Mouse (Mus musculus): ENCODE data around the gene Dpp6. TPM values are rescaled to one million over a fixed set of nuclear protein-coding genes. Genes with fewer than 3 reads are reported as not detected.

The Dpp6 gene
- 75.8 and 88.3 TPM in 2 replicates for polyA plus RNA-seq (2015; fragmentation: Nextera tagmentation; extraction: Ambion mirVana)

DNA sequence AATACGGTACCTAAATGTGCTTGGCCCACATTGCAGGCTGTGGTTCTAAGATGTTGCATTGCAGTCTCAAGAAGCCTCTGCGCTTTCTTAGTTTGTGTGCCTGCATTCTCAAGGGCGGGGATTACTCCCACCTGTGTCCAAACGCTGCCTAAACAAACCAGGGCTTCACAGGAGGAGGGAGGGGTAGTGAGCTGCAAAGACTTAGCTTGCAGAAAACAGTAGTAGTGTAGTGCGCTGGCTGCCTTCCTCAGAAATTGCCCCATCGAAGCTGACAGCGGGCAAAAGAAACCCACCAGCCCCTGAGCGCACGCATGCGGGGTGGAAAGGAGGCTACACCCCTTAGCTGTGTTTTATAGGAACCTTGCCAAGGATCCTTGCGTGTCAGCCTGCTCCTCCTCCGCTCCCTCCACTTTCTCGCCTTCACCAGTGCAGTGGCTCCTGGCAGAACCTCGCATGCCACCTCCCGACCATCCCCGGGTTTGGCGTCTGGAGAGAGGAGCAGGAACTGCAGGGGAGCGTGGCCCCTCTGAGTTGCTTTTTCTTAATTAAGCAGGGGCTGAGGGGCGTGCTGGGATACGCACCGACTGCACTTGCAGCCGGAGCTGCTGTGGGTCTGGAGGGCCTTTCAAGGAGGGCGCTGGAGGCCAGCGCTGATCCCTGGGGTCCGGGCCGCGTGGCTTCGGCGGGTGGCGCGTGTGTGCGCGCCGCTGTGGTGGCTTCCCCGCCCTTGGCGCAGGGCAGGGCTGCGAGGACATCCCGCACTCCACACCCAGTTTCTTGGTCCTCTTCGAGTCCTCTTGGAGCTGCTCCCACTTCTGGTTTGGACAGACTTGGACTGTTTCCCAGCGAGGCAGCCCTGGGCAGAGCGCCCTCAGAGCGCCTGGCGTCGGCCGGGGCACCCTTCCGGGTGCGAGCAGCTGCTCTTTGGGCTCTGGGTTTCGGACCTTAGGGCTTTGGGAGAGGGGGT is at the start of gene Dpp6:
TSS of gene Dpp6 (plus strand) at position 229 of the 967 bp plus-strand sequence.
- Histone ChIP-seq H3K27me3 (replicated peaks) (peaks cover 25% of the 10 kb centered on the region), H3K4me3 (replicated peaks) (peak within 1 kb of the TSS; percentile 52), H3K9ac (replicated peaks) (peak within 1 kb of the TSS; percentile 43), H3K27ac (replicated peaks) (no peak within 1 kb of the TSS), H3K4me1 (peaks cover 17% of the 10 kb centered on the region), H3K9me3 (replicated peaks) (no peaks in the 10 kb centered on the region), H3K36me3 (no peaks in the 10 kb centered on the region), H3K4me2 (peak within 1 kb of the TSS; percentile 96)
- WGBS: 3% methylated on average over 48 of the region's 48 CpGs
- ATAC-seq (ENCODE audit: low FRiP score): peak; percentile 86

DNA sequence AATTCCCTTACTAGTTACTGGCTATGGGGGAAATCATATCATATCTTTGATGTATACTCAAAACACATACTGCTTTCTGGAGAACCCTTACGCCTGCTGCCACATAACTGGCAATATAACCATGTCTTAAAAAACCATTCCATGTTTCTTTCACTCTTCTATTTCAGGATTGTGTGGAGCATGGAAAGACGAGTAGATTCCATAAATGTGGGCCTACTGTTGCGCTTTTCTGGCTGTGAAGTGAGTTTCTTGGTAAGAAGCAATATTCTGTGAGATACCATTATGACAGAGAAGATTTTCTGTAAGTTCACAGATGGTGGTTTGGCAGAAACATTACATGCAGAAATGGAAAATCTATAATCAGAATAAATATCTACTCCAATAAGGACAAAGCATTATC is 33.0 kb upstream of the Dpp6 start:
- Histone ChIP-seq H3K4me1 (no peaks in the 10 kb centered on the region), H3K27ac (replicated peaks) (no peak overlapping the region), H3K4me2 (no peak overlapping the region), H3K9ac (replicated peaks) (no peak overlapping the region), H3K36me3 (no peaks in the 10 kb centered on the region), H3K27me3 (replicated peaks) (no peaks in the 10 kb centered on the region), H3K9me3 (replicated peaks) (no peaks in the 10 kb centered on the region), H3K4me3 (replicated peaks) (no peak overlapping the region)
- ATAC-seq (ENCODE audit: low FRiP score): no peak
- WGBS: 87% methylated on average over 3 of the region's 3 CpGs

DNA sequence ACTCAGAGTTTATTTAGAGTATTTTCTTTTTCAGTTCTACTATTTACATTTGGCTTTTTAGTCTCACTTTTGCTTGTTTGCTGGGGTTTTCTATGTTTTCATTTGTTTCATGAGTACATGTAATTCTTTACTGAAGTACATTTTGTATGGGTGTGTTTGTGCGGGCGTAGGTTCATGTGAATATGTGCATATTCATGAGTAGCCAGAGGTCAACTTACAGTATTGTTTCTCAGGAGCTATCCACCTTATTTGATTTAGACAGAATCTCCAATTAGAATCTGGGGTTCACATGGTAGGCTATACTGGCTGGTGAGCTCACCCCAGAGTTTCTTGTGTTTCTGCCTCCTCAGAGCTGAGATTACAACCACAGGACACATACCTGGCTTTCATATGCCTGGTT is 21.5 kb upstream of the Dpp6 start:
- 97% methylated on average over 2 of the region's 2 CpGs for WGBS

GRCm38 (mm10) chr5:26835972-26836371 is 19.0 kb downstream of the Dpp6 start:
- no peaks in the 10 kb centered on the region for H3K4me1 ChIP-seq
- H3K9me3 ChIP-seq (replicated peaks): no peaks in the 10 kb centered on the region
- no peak overlapping the region for H3K27ac ChIP-seq (replicated peaks)
- no peak overlapping the region for H3K9ac ChIP-seq (replicated peaks)
- H3K4me2 ChIP-seq: no peak overlapping the region
- ATAC-seq (ENCODE audit: low FRiP score): no peak
- no peak overlapping the region for H3K4me3 ChIP-seq (replicated peaks)
- no peaks in the 10 kb centered on the region for H3K36me3 ChIP-seq
- 95% methylated on average over 1 of the region's 1 CpGs for WGBS
- no peaks in the 10 kb centered on the region for H3K27me3 ChIP-seq (replicated peaks)

More for the DNA sequence above, 21.5 kb upstream of the Dpp6 start:
- no peaks in the 10 kb centered on the region for H3K9me3 ChIP-seq (replicated peaks)
- H3K36me3 ChIP-seq: no peaks in the 10 kb centered on the region
- H3K4me3 ChIP-seq (replicated peaks): no peak overlapping the region
- no peak for ATAC-seq (ENCODE audit: low FRiP score)
- no peak overlapping the region for H3K4me2 ChIP-seq
- H3K27me3 ChIP-seq (replicated peaks): no peaks in the 10 kb centered on the region
- no peaks in the 10 kb centered on the region for H3K4me1 ChIP-seq
- H3K27ac ChIP-seq (replicated peaks): no peak overlapping the region
- no peak overlapping the region for H3K9ac ChIP-seq (replicated peaks)

DNA sequence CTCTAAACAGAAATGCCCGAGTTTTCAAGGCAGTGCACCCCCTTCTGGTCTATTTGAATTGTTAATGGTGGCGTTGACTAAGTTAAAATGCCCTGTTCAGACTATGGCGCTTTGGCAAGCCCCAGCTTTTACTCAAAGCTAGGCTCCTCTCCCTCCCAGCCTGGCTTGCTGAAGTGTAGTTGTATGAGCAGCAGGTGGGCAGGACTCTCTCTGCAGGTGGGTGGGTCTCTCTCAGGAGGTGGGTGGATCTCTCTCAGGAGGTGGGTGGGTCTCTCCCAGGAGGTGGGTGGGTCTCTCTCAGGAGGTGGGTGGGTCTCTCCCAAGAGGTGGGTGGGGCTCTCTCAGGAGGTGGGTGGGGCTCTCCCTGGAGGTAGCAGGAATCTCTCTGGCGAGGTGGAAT is 24.1 kb downstream of the Dpp6 start:
- Histone ChIP-seq H3K27ac (replicated peaks) (no peak overlapping the region), H3K4me1 (no peaks in the 10 kb centered on the region), H3K27me3 (replicated peaks) (no peaks in the 10 kb centered on the region), H3K4me3 (replicated peaks) (no peak overlapping the region), H3K9ac (replicated peaks) (no peak overlapping the region), H3K4me2 (no peak overlapping the region), H3K9me3 (replicated peaks) (no peaks in the 10 kb centered on the region), H3K36me3 (no peaks in the 10 kb centered on the region)
- ATAC-seq (ENCODE audit: low FRiP score): no peak
- 32% methylated on average over 4 of the region's 4 CpGs for WGBS

DNA sequence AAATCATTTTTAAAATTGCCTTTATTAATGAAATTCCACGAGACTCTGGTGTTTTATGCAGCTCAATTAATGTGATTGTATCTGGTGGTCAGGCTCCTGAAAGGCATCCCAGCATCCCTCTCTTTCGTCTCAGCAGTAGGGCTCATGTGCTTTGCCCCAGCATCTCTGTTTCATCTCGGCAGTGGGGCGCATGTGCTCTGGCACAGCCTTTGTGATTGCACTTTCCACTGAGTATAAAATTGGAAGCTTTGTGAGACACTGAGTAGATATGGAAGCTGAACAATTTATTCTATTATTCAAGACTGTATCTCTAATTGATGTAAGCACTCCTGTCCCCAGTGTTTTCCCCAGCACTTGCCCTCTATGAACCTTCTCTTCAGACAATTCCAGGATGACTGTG is 37.7 kb downstream of the Dpp6 start:
- Histone ChIP-seq H3K27ac (replicated peaks) (no peak overlapping the region), H3K36me3 (no peaks in the 10 kb centered on the region), H3K9me3 (replicated peaks) (no peaks in the 10 kb centered on the region), H3K4me3 (replicated peaks) (no peak overlapping the region), H3K4me1 (no peaks in the 10 kb centered on the region), H3K4me2 (no peak overlapping the region), H3K9ac (replicated peaks) (no peak overlapping the region), H3K27me3 (replicated peaks) (no peaks in the 10 kb centered on the region)
- WGBS: 64% methylated on average over 4 of the region's 4 CpGs
- ATAC-seq (ENCODE audit: low FRiP score): no peak

GRCm38 (mm10) chr5:26875449-26875848 is 58.4 kb downstream of the Dpp6 start:
- Histone ChIP-seq H3K27ac (replicated peaks) (no peak overlapping the region), H3K9ac (replicated peaks) (no peak overlapping the region), H3K4me2 (no peak overlapping the region), H3K4me3 (replicated peaks) (no peak overlapping the region), H3K4me1 (no peaks in the 10 kb centered on the region), H3K27me3 (replicated peaks) (no peaks in the 10 kb centered on the region), H3K9me3 (replicated peaks) (no peaks in the 10 kb centered on the region), H3K36me3 (no peaks in the 10 kb centered on the region)
- no peak for ATAC-seq (ENCODE audit: low FRiP score)

GRCm38 (mm10) chr5:26887496-26887895 is 70.5 kb downstream of the Dpp6 start:
- Histone ChIP-seq H3K9me3 (replicated peaks) (no peaks in the 10 kb centered on the region), H3K27me3 (replicated peaks) (no peaks in the 10 kb centered on the region), H3K36me3 (no peaks in the 10 kb centered on the region), H3K4me1 (no peaks in the 10 kb centered on the region), H3K4me3 (replicated peaks) (no peak overlapping the region), H3K27ac (replicated peaks) (no peak overlapping the region), H3K9ac (replicated peaks) (no peak overlapping the region), H3K4me2 (no peak overlapping the region)
- ATAC-seq (ENCODE audit: low FRiP score): no peak
- 71% methylated on average over 1 of the region's 1 CpGs for WGBS

DNA sequence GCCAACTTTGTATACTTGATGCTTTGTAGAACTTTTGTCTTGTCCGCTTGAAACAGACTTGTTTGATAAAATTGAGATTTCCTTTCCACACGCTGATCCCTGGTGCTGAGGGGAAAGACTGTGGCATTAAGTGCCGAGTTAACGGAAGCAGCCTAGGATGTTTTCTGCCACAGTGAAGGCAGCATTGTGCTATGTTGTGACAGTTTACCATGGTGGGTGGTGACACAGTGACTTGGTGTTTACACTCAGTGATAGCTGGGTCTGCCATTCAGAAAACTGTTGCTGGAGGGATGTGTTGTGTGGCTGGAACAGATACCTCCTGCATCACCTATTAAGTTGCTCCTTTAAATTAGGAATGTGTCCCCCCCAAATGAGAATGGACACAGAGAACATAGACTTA is 71.1 kb downstream of the Dpp6 start:
- Histone ChIP-seq H3K27me3 (replicated peaks) (no peaks in the 10 kb centered on the region), H3K4me2 (no peak overlapping the region), H3K4me3 (replicated peaks) (no peak overlapping the region), H3K4me1 (no peaks in the 10 kb centered on the region), H3K9ac (replicated peaks) (no peak overlapping the region), H3K36me3 (no peaks in the 10 kb centered on the region), H3K27ac (replicated peaks) (no peak overlapping the region), H3K9me3 (replicated peaks) (no peaks in the 10 kb centered on the region)
- ATAC-seq (ENCODE audit: low FRiP score): no peak
- WGBS: 88% methylated on average over 4 of the region's 4 CpGs

GRCm38 (mm10) chr5:26894346-26894745 is 77.3 kb downstream of the Dpp6 start:
- Histone ChIP-seq H3K27me3 (replicated peaks) (no peaks in the 10 kb centered on the region), H3K36me3 (no peaks in the 10 kb centered on the region), H3K9ac (replicated peaks) (no peak overlapping the region), H3K4me3 (replicated peaks) (no peak overlapping the region), H3K4me1 (no peaks in the 10 kb centered on the region), H3K4me2 (no peak overlapping the region), H3K9me3 (replicated peaks) (no peaks in the 10 kb centered on the region), H3K27ac (replicated peaks) (no peak overlapping the region)
- 23% methylated on average over 3 of the region's 3 CpGs for whole genome bisulfite sequencing
- ATAC-seq (ENCODE audit: low FRiP score): no peak

DNA sequence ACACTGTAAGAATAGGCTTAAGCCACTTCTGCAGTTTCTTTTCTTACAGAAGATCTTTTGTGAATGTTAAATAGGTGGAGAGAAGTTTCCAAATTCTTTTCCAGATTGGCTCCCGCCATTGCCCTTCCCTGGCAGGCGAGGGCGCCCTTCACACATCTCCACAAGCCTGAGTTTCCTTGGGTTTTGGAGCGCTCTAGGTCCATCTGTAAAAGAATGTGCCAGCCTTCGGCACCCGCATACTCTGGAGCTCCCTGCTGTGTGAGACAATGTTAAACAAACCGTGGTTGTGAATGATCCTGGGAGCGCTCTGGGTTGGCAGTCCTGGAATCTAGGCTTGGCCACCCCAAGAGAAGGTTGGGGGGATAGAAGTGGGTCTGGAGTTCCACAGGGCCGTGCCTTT is 86.8 kb downstream of the Dpp6 start:
- Histone ChIP-seq H3K27ac (replicated peaks) (peak overlapping the region; percentile 81), H3K4me2 (peak overlapping the region; percentile 71), H3K4me1 (peaks cover 44% of the 10 kb centered on the region), H3K9ac (replicated peaks) (peak overlapping the region; percentile 57), H3K9me3 (replicated peaks) (no peaks in the 10 kb centered on the region), H3K4me3 (replicated peaks) (peak overlapping the region; percentile 52), H3K27me3 (replicated peaks) (no peaks in the 10 kb centered on the region), H3K36me3 (no peaks in the 10 kb centered on the region)
- ATAC-seq (ENCODE audit: low FRiP score): peak; percentile 50; the same call in 1 of the 2 replicates
- WGBS: 4% methylated on average over 9 of the region's 9 CpGs

- H3K4me2 ChIP-seq: peak overlapping the region; percentile 71
- H3K27me3 ChIP-seq (replicated peaks): no peaks in the 10 kb centered on the region
- H3K36me3 ChIP-seq: no peaks in the 10 kb centered on the region
- no peaks in the 10 kb centered on the region for H3K9me3 ChIP-seq (replicated peaks)
- peak overlapping the region; percentile 52 for H3K4me3 ChIP-seq (replicated peaks)
- ATAC-seq (ENCODE audit: low FRiP score): peak; percentile 90
- H3K4me1 ChIP-seq: peaks cover 44% of the 10 kb centered on the region
- peak overlapping the region; percentile 81 for H3K27ac ChIP-seq (replicated peaks)
- H3K9ac ChIP-seq (replicated peaks): peak overlapping the region; percentile 57
- WGBS: 0% methylated on average over 32 of the region's 32 CpGs
Measured at GRCm38 (mm10) chr5:26904324-26905041, 87.5 kb downstream of the Dpp6 start.
